Mouse (Mus musculus) cortical plate, adult 2 months (tissue): Measurements from ENCODE around the gene Ncs1. TPM values are rescaled to one million over a fixed set of nuclear protein-coding genes. Genes with fewer than 3 reads are reported as not detected.

Experiments used
- H3K27ac ChIP-seq: fragments of 200-500 bp; 2 replicates; pipeline ENCODE4 v1.5.1; 2012; ENCODE audit warnings: low read length, control low read depth, inconsistent platforms; ENCODE audit not compliant: insufficient read depth
- H3K4me1 ChIP-seq: fragments of 200-500 bp; 2 replicates; pipeline ENCODE4 v1.6.1; 2011; ENCODE audit warnings: low read length; ENCODE audit not compliant: control insufficient read depth, insufficient read depth
- H3K4me3 ChIP-seq: fragments of 200-500 bp; 2 replicates; pipeline ENCODE4 v1.5.1; 2011; ENCODE audit warnings: mild to moderate bottlenecking, low read length, control low read depth; ENCODE audit not compliant: insufficient read depth
- CTCF ChIP-seq: fragments of 200-500 bp; IDR thresholded peaks from 2 replicates; pipeline ENCODE4 v1.5.1; 2011; ENCODE audit warnings: mild to moderate bottlenecking, control low read depth, low read length; ENCODE audit not compliant: insufficient read depth; ENCODE audit errors: extremely low read depth
- POLR2A ChIP-seq: fragments of 200-500 bp; IDR thresholded peaks from 2 replicates; pipeline ENCODE4 v1.6.1; 2011; ENCODE audit warnings: mild to moderate bottlenecking, low read length, control low read depth; ENCODE audit not compliant: insufficient read depth; ENCODE audit errors: extremely low read depth
- polyA plus RNA-seq: library from polyadenylated mRNA; depleted of rRNA; stranded (reverse); fragments of >200 nt; gene quantifications from 2 replicates; pipeline ENCODE4 v1.2.3, GENCODE M21; 2012; rRNA removed

Ncs1 gene
- polyA plus RNA-seq, 1 experiment: 167 TPM

- no peak overlapping the region for H3K27ac ChIP-seq
- no peak overlapping the region for H3K4me3 ChIP-seq
- no peaks in the 10 kb centered on the region for H3K4me1 ChIP-seq
- TF ChIP-seq POLR2A (no peak), CTCF (no peak)
These were observed 96.3 kb downstream of the Ncs1 start for GRCm38 (mm10) chr2:31341726-31342535.

Other genes with a start within 250 kb of the Ncs1 start
- gene Fnbp1, start 103.8 kb upstream of the Ncs1 start, polyA plus RNA-seq: 125 and 126 TPM in 2 replicates
- 26.8 and 28.2 TPM in 2 replicates for gene Gpr107, start 93.5 kb upstream of the Ncs1 start, polyA plus RNA-seq
- gene Hmcn2, start 68.6 kb downstream of the Ncs1 start, polyA plus RNA-seq: 1.5 TPM in 2 replicates
- 37.1 and 39.2 TPM in 2 replicates for gene Ass1, start 224.4 kb downstream of the Ncs1 start, polyA plus RNA-seq